9 mouse cellular contexts compared by ENCODE assay signal in genomic region chr4:150758467-150759237, GRCm38 (mm10).
DNase-seq lines count a peak whose midpoint lies in the region; ATAC-seq and TF ChIP-seq lines count a peak whose summit lies in the region.
"Had no signal": no experiment of that assay in that cellular context is flagged by ENCODE, and none has a peak within 500 bp of the region (broad histone marks: within the 10 kb centered on the region; RNA-seq: fewer than 3 reads in every experiment).

No protein-coding gene starts in this region.

- no peak for DNase-seq in lung, adult 18-20 months
- DNase-seq in hindbrain, embryonic 11.5 days (ENCODE audit: low spot score) = peak; percentile 83
- no peak for DNase-seq in limb, embryonic 14.5 days (ENCODE audit: low spot score)
- DNase-seq in frontal cortex, postnatal 14 days (ENCODE audit: low spot score in 2 of 2) = no peak
- DNase-seq in thymus, postnatal 0 days (ENCODE audit: low spot score) = no peak
- no peak for DNase-seq in right cerebral cortex, postnatal 25 days

- H3K4me3 ChIP-seq in lung, embryonic 15.5 days = no peak overlapping the region
- H3K4me3 ChIP-seq in hindbrain, embryonic 11.5 days (ENCODE audit: low read depth, low read length) = no peak overlapping the region
- H3K4me3 ChIP-seq in limb, embryonic 14.5 days (replicated peaks; ENCODE audit: low read length) = no peak overlapping the region
- H3K4me3 ChIP-seq in stomach, embryonic 14.5 days (ENCODE audit: low read depth, low read length) = no peak overlapping the region
- H3K4me3 ChIP-seq: erythroblast, embryonic 14.5 days had no signal

- WGBS in lung, embryonic 15.5 days = 4% methylated on average over 15 of the region's 15 CpGs
- 6% methylated on average over 15 of the region's 15 CpGs for WGBS in hindbrain, embryonic 11.5 days
- 13% methylated on average over 15 of the region's 15 CpGs for WGBS in limb, embryonic 14.5 days
- WGBS in stomach, embryonic 14.5 days = 8% methylated on average over 15 of the region's 15 CpGs

- no peak overlapping the region for H3K9ac ChIP-seq in lung, embryonic 15.5 days
- H3K9ac ChIP-seq in hindbrain, embryonic 11.5 days (ENCODE audit: low read depth, low read length) = peak overlapping the region; percentile 29; the same call in 1 of the 2 replicates
- H3K9ac ChIP-seq in limb, embryonic 14.5 days (ENCODE audit: low read depth, low read length, severe bottlenecking) = no peak overlapping the region
- H3K9ac ChIP-seq in stomach, embryonic 14.5 days (replicated peaks; ENCODE audit: low read depth, low read length) = no peak overlapping the region; the same call in 1 of the 2 replicates

- no peak for TF ChIP-seq POLR2A in limb, embryonic 14.5 days (IDR thresholded peaks at IDR 0.05; ENCODE audit: borderline replicate concordance, extremely low read depth, insufficient read depth, insufficient read length)

- no peaks in the 10 kb centered on the region for H3K27me3 ChIP-seq in lung, embryonic 15.5 days
- no peaks in the 10 kb centered on the region for H3K27me3 ChIP-seq in hindbrain, embryonic 11.5 days (ENCODE audit: control insufficient read depth, insufficient read depth, low read length)
- H3K27me3 ChIP-seq in limb, embryonic 14.5 days (ENCODE audit: control insufficient read depth, insufficient read depth, low read length) = no peaks in the 10 kb centered on the region
- no peaks in the 10 kb centered on the region for H3K27me3 ChIP-seq in stomach, embryonic 14.5 days (ENCODE audit: control insufficient read depth, insufficient read depth, low read length)

- no peaks in the 10 kb centered on the region for H3K36me3 ChIP-seq in lung, embryonic 15.5 days
- no peaks in the 10 kb centered on the region for H3K36me3 ChIP-seq in hindbrain, embryonic 11.5 days (ENCODE audit: control insufficient read depth, insufficient read depth, low read length)
- no peaks in the 10 kb centered on the region for H3K36me3 ChIP-seq in limb, embryonic 14.5 days (ENCODE audit: control insufficient read depth, insufficient read depth, low read length)
- no peaks in the 10 kb centered on the region for H3K36me3 ChIP-seq in stomach, embryonic 14.5 days (ENCODE audit: control insufficient read depth, insufficient read depth, low read length)

- peak; percentile 83 for ATAC-seq in lung, embryonic 15.5 days (ENCODE audit: borderline replicate concordance, extremely low read depth, low FRiP score, low TSS enrichment)
- ATAC-seq in hindbrain, embryonic 11.5 days (ENCODE audit: low FRiP score) = peak; percentile 93
- ATAC-seq in limb, embryonic 14.5 days (ENCODE audit: low FRiP score, low read depth) = peak; percentile 53
- peak; percentile 61 for ATAC-seq in stomach, embryonic 14.5 days (ENCODE audit: insufficient number of reproducible peaks, insufficient read depth, low FRiP score, low read depth)

- peak overlapping the region; percentile 92 for H3K27ac ChIP-seq in lung, embryonic 15.5 days
- H3K27ac ChIP-seq in hindbrain, embryonic 11.5 days (ENCODE audit: low read depth, low read length) = peak overlapping the region; percentile 93
- H3K27ac ChIP-seq in limb, embryonic 14.5 days (replicated peaks; ENCODE audit: low read depth, low read length) = peak overlapping the region; percentile 56; the same call in 1 of the 2 replicates
- H3K27ac ChIP-seq in stomach, embryonic 14.5 days (ENCODE audit: low read length) = peak overlapping the region; percentile 22; the same call in 1 of the 2 replicates

- H3K4me1 ChIP-seq in lung, embryonic 15.5 days = peaks cover 30% of the 10 kb centered on the region
- H3K4me1 ChIP-seq in hindbrain, embryonic 11.5 days (replicated peaks; ENCODE audit: control insufficient read depth, insufficient read depth, low read length) = peaks cover 7% of the 10 kb centered on the region; the same call in 1 of the 2 replicates
- peaks cover 12% of the 10 kb centered on the region for H3K4me1 ChIP-seq in limb, embryonic 14.5 days (ENCODE audit: control insufficient read depth, insufficient read depth, low read length)
- H3K4me1 ChIP-seq in stomach, embryonic 14.5 days (ENCODE audit: control insufficient read depth, insufficient read depth, low read length) = peaks cover 21% of the 10 kb centered on the region

- H3K4me2 ChIP-seq in lung, embryonic 15.5 days = peak overlapping the region; percentile 26
- H3K4me2 ChIP-seq in hindbrain, embryonic 11.5 days (replicated peaks; ENCODE audit: low read depth, low read length) = no peak overlapping the region
- H3K4me2 ChIP-seq in limb, embryonic 14.5 days (replicated peaks; ENCODE audit: low read depth, low read length, severe bottlenecking) = no peak overlapping the region; the same call in 1 of the 2 replicates
- 0 out of 2 replicates have a peak overlapping the region, but pooled peaks have one; percentile 15 for H3K4me2 ChIP-seq in stomach, embryonic 14.5 days (replicated peaks; ENCODE audit: low read depth, low read length)

- H3K9me3 ChIP-seq in lung, embryonic 15.5 days = no peaks in the 10 kb centered on the region
- no peaks in the 10 kb centered on the region for H3K9me3 ChIP-seq in hindbrain, embryonic 11.5 days (ENCODE audit: control insufficient read depth, low read length)
- no peaks in the 10 kb centered on the region for H3K9me3 ChIP-seq in limb, embryonic 14.5 days (ENCODE audit: control insufficient read depth, low read length)
- no peaks in the 10 kb centered on the region for H3K9me3 ChIP-seq in stomach, embryonic 14.5 days (ENCODE audit: control insufficient read depth, low read depth, low read length)

Comparison
In these comparisons a context has a peak if more than half of its experiments do, and no peak if none do; other contexts are left out.
1. H3K27ac ChIP-seq: peak in every context shown above with its lines; median percentile 93 in hindbrain, embryonic 11.5 days; 92 in lung, embryonic 15.5 days; 56 in limb, embryonic 14.5 days; 22 in stomach, embryonic 14.5 days.
2. H3K4me2 ChIP-seq: peak in lung, embryonic 15.5 days (single experiment) and stomach, embryonic 14.5 days (single experiment); none in hindbrain, embryonic 11.5 days (single experiment) and limb, embryonic 14.5 days (single experiment).
3. Peak in every context shown above with its lines, with median percentiles within 50 percentile points of each other: ATAC-seq.